Mouse (Mus musculus): ENCODE data around the gene Mmp15.
"Not testable (repeated sequence)": the region's sequence is repeated elsewhere in the genome, so short reads cannot be mapped to it uniquely, and the experiment has no call there.

Gene Mmp15

DNA sequence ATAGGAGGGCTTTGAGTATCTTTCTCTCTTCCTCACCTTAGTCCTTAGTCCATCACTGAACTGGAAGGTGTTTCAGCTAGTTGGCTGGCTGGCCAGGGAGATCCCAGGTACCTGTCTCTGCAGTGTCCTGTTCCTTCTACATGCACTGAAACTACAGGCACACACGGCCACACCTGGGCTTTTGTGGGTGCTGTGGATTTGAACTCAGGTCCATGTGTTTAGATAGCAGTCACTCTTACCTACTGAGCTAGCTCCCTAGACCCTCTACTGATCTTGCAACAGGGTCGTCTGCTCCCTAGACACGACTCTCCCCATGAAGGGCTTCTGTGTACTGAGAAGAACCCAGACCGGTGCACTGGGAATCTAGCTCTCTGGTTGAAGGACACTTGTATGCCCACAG is 25.0 kb downstream of the Mmp15 start:
- no peak for DNase-seq (ENCODE audit: low spot score)

DNA sequence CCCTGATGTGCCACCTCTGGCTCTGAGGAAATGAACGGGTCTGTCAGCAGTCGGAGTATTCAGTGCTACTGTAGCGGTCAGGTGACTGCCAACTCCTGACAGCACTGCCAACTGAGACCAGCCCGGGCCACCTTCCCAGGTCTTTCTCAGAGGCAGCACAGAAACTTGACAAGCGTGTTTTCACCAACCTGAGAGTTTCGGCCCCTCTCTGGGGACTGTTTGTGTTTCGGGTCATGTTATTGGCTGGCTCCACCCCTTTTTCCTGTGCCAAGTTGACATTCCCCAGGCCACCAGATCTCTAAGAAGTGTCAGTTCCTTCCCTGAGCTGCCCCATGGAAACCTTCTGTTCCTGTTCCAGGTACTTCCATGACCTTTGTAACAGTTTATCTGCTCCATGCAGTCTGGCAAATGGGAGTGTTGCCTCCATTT is 25.8 kb downstream of the Mmp15 start:
- no peak for DNase-seq (ENCODE audit: low spot score)

DNA sequence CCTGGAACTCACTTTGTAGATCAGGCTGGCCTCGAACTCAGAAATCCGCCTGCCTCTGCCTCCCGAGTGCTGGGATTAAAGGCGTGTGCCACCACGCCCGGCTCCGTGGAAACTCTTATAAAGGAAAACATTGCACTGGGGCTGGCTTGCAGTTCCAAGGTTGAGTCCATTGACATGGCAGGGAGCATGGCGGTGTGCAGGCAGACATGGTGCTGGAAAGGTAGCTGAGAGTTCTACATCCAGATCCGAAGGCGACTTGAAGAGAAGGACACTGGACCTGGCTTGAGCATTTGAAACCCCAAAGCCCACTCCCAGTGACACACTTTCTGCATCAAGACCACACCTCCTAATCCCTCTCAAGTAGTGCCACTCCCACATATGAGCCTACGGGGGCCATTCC is 26.9 kb downstream of the Mmp15 start:
- not testable (repeated sequence) for DNase-seq (ENCODE audit: low spot score)

DNA sequence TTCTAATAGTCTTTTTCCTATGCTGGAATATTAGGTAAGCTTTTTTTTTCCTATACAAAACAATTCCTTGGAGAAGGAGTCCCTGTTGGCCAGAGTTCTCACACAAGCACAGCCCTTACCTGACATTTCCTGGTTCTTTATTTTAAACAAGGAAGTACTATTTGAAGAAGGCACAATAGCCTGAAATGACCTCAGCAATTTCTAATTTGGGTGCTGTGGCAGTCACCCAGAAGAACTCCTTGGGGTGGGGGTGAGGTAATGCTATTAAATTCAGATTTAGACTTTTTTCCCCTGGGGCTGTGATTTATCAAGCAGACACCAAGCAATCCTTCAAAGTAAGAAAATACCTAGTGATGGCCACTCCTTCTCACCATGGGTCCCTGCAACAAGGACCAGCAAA is 28.9 kb downstream of the Mmp15 start:
- no peak for DNase-seq (ENCODE audit: low spot score)

DNA sequence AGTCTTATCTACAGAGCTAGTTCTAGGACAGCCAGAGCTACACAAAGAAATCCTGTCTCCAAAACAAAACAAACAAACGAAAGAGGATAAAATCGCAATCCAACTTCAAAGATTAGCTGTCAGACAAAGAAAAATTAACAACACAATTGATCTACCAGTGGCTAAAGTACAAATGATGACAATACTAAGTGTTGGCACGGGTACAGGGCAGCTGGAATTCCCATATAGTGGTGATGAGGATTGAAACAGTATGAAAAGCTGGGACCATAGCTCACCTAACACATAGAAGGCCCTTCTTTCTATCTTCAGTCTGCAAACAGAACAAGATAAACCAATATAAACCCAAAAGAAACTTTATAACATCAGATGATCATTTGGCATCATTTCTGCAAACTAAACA is 29.5 kb downstream of the Mmp15 start:
- no peak for DNase-seq (ENCODE audit: low spot score)

DNA sequence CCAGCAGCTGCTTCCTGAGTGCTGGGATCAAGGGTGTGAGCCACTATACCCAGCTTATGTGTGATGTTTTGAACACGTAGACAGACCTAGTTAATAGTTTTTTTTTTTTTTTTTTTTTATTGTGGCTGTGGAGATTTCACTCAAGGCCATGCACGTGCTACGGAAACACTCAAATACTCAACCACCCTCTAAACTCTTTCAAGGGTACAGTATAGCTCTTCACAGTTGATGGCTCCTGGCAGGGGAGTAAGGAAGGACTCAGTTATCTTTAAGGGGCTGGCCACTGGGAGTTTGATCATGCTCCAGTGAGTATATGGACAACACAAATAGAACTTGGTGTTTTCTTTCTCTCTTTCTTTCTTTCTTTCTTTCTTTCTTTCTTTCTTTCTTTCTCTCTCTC is 32.4 kb downstream of the Mmp15 start:
- DNase-seq (ENCODE audit: low spot score), result no peak

DNA sequence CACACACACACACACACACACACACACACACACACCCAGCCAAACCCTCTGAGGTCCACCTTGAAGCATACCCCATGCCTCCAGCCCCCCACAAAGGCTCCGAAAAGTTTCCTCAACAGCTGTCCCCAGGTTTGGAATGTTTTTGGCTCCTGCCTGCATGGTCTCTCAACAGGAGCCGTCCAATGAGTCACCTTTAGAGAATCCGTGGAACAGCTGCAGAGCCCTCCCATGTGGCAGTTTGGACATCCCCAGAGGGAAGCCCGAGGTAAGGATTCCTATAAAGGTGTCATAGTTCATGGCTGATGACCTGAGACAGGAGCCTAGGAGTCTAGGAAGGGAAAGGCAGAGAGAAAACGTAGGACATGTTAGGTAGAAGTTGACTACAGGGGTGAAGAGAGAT is 34.0 kb downstream of the Mmp15 start:
- no peak for DNase-seq (ENCODE audit: low spot score)

DNA sequence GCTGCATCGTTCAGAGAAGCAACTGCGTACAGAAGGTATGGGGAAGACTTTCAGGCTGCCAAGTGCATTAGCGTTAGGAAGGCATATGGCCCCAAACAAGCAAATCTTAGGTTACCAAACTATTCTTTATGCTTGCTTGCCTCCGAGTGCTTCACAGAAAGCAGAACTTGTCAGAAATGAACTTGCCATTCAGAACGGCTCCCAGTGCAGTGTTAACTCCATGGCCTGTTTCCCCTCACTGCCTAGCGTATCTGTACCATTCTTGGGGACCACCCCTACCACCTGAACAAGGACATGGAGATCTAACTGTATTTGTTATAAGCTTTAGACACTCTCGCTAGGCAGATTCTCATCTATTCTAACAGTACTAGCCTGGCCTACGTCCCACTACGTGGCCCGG is 35.2 kb downstream of the Mmp15 start:
- DNase-seq (ENCODE audit: low spot score), result no peak

DNA sequence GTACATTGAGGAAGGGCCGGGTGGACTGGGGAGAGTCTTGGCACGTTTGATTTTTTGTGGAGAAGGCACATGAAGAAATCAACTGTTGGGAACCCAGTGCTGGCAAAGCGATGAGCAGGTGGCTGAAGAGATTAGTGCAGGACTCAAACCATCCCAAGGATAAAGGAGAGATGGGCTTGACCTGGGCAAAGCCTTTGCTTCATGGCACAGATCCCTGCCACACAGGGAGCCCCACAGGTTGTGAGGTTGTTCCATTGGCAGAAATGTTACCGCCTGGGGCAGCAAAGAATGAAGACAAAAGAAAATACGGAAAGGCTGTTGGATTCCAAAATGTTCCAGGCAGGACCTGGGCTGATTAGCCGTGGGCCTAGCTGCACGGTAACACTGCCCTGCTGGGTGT is 35.9 kb downstream of the Mmp15 start:
- DNase-seq (ENCODE audit: low spot score), result no peak

DNA sequence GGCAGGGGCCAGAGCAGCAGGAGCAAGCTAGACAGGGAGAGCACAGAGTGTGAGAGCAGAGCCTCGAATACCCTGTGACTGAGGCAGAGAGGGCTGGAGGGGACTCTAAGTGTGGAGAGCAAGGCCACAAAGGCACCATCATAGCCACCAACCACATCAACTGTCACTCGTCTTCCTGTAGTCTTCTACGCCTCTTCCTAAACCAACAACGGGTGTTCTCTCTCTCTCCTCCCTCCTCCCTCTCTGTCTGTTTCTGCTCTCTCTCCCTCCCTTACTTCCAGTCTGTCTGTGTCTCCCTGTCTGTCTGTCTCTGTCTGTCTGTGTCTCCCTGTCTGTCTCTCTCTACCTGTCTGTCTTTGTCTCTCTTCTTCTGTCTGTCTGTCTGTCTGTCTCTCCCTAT is 38.2 kb downstream of the Mmp15 start:
- DNase-seq (ENCODE audit: low spot score), result no peak

DNA sequence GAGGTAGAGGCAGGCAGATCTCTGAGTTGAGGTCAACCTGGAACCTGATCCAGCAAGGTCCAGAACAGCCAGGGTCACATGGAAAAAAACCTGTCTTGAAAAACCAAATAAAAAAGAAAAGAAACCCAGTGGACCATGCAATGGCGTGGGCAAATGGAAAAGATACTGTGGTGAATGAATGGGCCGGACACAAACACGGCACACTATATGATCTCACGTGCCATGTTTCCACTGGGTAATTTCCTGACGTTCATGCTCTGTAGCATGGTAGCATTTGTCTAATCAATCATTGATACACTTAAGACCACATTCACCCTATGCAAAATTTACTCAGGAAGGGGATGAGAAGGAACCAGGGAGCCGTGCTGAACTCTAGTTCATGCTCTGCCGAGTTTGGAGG is 39.0 kb downstream of the Mmp15 start:
- no peak for DNase-seq (ENCODE audit: low spot score)

DNA sequence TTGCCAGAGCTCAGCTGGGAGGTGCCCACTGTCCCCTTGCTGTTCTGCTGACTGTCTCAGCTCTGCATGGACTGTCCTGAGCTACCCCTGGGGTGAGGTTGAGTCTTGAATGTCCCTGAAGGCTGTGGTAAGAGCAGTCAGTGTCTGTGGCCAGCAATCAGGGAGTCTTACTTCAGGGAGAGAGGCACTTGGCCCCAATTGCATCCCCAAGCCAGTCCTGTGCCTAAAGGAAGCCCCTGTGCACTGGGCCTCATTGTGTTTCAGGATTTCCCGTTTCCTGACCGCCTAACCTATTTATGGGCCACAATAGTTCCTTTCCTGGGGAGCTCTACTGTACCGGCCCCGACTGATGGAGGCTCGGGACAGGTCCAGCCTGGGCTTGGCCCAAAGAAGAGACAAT is 40.5 kb downstream of the Mmp15 start:
- DNase-seq (ENCODE audit: low spot score), result no peak

DNA sequence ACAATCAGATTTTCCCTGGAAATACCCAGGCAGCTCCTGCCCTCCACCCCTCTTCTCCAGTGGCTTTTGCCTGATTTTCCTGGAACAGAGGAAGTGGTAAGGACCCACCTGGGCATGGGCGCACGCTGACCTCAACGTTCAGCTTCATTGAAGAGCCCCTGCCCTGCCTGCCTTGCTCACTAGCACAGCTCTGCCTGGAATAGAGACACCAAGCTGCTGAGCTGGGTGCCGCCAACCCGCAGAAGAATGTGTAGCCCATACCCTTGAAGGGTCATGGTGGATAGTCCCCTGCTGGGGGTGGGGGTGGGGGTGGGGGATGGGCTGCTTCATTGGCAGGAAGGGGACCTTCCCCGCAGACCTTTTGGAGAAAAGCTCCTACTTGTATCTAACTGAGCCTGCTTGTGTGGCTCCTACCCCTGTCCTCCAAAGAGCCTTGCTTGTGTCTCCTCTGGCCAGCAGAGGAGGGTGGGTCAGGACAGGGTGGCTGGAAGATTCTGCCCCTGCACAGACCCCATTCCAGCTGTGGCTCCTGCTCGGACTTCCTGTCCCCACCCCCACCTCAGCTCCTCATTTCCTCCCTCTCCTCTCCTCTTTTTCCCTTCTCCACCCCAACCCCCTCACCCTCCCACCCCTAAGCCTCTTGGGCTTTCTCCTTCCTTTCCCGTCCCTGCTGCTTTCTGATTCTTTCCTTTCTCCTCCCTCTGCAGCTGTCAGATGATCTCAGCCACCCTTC is 43.3 kb downstream of the Mmp15 start:
- no peak for DNase-seq (ENCODE audit: low spot score)

DNA sequence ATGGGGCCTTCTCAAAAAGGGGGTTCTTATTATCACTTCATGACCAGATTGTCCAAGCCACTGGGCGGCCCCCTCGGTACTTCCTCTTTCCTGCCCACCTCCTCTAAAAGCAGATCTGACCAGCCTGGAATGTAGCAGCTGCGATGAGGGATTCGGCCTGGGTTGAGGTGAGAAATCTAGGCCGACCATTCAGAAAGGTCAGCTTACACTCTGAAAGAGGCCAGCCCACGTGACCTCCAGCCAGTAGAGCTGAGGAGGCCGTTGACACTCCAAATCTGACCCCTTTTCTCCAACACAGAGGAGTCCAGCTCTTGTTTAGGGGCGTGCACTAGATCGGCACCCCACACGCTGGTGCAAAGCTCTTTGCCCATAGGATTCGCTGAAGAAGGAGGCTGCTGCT is 44.7 kb downstream of the Mmp15 start:
- no peak for DNase-seq (ENCODE audit: low spot score)

DNA sequence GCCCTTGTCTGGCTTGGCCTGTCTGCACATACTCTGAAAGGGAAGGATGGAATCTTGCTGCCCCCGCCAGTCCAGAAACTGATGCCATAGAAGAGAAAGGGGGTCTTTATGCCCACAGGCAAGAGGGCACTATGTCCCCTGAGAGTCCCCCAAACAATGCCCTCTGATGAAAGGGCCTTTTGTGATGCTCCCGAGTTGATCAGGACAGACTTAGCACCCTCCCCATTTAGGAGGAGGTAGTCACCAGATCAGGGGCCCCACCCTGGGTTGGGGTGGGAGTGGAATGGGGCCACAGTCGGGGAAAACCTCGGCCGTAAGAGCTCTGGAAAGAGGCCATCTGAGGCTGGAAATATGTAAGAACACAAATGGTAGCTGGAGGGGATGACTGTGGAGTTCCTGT is 45.1 kb downstream of the Mmp15 start:
- no peak for DNase-seq (ENCODE audit: low spot score)

DNA sequence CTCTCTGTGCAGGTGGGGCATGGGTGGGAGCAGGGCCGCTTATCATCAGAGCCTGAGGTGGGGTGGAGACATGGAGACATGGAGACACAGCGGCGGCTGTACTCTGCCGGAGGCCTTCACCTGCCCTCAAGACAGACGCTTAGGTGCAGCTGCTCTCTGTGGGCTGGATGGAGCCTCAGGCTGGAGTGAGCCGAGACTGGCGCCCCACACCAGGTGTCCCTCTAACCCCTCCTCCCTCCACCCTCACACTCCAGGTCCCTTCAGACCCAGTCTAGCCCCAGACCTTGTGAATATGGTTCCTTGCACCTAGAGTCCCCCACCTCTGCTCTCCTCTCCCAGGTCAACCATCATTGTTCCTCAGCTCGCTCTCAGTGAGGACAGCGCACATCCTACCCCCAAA is 47.1 kb downstream of the Mmp15 start:
- no peak for DNase-seq (ENCODE audit: low spot score)

DNA sequence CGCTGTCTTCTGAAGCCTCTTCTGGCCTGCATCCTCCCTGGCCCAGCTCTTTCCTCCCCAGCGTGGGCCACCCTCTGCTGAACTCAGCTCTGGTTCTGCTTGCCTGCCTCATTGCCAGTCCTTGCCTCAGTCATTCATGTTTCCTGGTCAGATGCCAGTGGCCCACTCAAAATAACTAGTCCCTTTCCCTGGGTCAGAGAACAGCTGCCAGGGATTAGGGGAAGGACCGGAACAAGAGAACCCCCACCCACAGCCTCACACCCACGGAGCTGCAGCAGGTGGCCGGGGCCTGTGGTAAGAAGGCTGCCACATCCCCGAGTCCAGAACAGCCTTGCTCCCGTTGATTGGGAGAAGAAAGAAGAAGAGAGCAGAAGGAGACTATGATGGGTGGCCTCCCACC is 49.0 kb downstream of the Mmp15 start:
- DNase-seq (ENCODE audit: low spot score), result no peak

DNA sequence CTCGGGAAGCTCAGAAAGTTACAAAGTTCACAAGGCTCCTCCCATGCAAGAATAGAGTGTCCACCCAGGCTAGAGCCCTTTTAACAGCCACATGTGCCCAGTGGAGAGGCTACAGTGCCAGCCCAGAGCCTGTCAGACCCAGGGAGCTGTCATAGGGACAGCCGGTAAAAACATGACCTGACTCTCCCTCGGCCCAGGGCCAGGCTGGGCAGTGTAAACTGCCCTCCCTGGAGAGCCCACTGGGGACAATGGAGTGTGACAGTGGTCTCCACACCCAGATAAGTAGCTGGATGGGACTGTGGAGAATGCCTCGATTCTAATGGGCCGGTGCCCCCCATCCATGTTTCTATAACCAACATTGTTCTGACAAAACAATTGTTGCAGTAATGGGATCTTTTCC is 57.5 kb downstream of the Mmp15 start:
- DNase-seq (ENCODE audit: low spot score), result no peak

DNA sequence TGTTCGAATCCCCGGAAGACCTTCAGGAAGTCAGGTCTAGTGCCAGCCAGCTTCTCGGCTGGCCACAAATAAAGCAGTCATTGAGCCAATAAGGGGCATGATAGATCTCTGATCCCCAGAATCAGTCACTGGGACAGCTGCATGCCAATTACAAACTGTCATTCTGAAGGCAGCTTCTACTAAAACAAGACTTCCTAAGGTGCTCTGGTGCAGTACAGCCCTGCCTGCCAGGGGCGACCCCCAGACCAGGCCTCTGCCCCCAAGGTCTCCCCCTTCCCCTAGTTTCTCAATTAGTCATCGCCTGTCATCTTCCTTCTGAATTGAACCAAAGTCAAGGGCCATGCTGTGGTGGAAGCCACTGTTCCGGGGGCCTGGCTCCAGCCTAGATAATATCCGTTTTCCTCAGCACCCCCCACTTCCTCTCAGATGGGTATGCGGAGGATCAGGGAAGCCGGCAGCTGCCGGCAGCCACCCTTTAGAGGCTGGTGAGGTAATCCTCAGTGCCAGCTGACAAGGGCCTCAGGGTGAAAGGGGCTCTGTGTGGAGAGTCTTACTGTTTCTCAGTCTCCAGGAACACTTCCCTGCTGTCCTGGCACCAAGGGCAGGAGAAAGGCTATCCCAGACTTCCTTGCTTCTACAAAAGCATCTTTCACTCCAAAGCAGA is 59.4 kb downstream of the Mmp15 start:
- no peak for DNase-seq (ENCODE audit: low spot score)

DNA sequence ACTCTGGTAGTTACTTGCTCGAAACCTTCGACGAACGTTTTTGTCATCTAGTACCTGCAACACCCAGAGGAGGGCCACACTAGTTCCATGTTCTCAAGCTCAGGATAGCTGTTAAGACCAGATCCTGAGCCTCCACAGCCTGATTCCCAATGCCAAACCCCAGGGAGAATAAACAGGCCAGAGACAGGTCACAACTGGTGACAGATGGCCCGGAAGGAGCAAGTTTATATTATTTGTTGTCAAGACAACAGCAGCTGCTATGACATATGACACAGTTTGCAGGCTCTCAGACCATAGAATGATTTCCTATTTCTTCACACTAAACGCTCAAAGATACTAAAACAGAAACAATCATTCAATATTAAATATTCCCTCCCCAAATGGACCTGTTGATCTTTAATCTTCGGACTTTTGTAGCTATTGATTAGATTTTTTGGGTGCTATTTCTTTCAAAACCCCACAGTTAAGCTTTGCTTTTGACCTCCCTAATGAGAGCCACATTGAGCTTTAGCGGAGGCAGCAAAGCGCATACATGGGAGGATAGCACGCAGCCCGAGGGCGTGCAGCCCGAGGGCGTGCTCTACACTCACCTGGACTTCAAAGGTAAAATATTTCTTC is 70.2 kb downstream of the Mmp15 start:
- no peak for DNase-seq (ENCODE audit: low spot score)

Measured in urinary bladder, postnatal 10 days (tissue).